Mouse (Mus musculus) CH12.LX (cell line): ENCODE measurements around the gene Tpx2. TPM values are rescaled to one million over a fixed set of nuclear protein-coding genes. Genes with fewer than 3 reads are reported as not detected.

Source experiments
- DNase-seq: peaks from one replicate; pipeline ENCODE4 v3.0.0-alpha.2; 2013; ENCODE audit errors: extremely low read depth
- H3K27ac ChIP-seq: 2 replicates; pipeline ENCODE4 v1.5.1; 2012; ENCODE audit warnings: low read depth, mild to moderate bottlenecking, control low read depth, moderate library complexity; ENCODE audit not compliant: insufficient read depth
- H3K27me3 ChIP-seq: replicated peaks from 2 replicates; pipeline ENCODE3; 2012; ENCODE audit warnings: inconsistent platforms
- H3K36me3 ChIP-seq, 2 experiments: replicated peaks in 1 of 2; 2 replicates each; pipeline versions ENCODE3 to v1.6.1; 2012; ENCODE audit warnings: inconsistent platforms in 1 of 2, low read length in 1 of 2, mild to moderate bottlenecking in 1 of 2, mixed read lengths in 1 of 2, moderate library complexity in 1 of 2; ENCODE audit not compliant: control insufficient read depth in 1 of 2, insufficient read depth in 1 of 2
- H3K4me1 ChIP-seq, 2 experiments: 2 replicates each; pipeline ENCODE4 v1.6.1; 2012; ENCODE audit warnings: inconsistent platforms in 1 of 2, moderate library complexity in 1 of 2; ENCODE audit not compliant: insufficient read depth in 2 of 2, control insufficient read depth in 1 of 2
- H3K4me2 ChIP-seq: 2 replicates; pipeline ENCODE4 v1.6.1; 2012; ENCODE audit warnings: low read depth, mild to moderate bottlenecking, control low read depth; ENCODE audit not compliant: poor library complexity, insufficient read depth, severe bottlenecking
- H3K4me3 ChIP-seq, 3 experiments: fragments of 150-350 bp in 1 of 3; sonication (generic) in 1 of 3; replicated peaks in 1 of 3; 2 replicates each; pipeline versions ENCODE3 to v1.5.1; 2011 to 2012; ENCODE audit warnings: low read depth in 2 of 3, low read length in 2 of 3, mild to moderate bottlenecking in 2 of 3, moderate library complexity in 2 of 3, control low read depth in 1 of 3, improper control_type of control experiment in 1 of 3, inconsistent platforms in 1 of 3, mixed read lengths in 1 of 3; ENCODE audit not compliant: poor library complexity in 1 of 3
- H3K79me2 ChIP-seq: replicated peaks from 2 replicates; pipeline ENCODE4 v1.6.1; 2012; ENCODE audit warnings: mild to moderate bottlenecking, moderate library complexity; ENCODE audit not compliant: control insufficient read depth, poor library complexity, insufficient read depth, severe bottlenecking; ENCODE audit errors: extremely low read depth
- H3K9ac ChIP-seq: 2 replicates; pipeline ENCODE4 v1.6.1; 2012; ENCODE audit warnings: low read depth, mild to moderate bottlenecking, control low read depth, moderate library complexity; ENCODE audit not compliant: insufficient read depth
- H3K9me3 ChIP-seq: replicated peaks from 2 replicates; pipeline ENCODE3; 2012; ENCODE audit warnings: low read length, inconsistent platforms, mixed read lengths
- EP300 ChIP-seq: IDR thresholded peaks from 2 replicates; pipeline ENCODE4 v1.6.1; 2011; ENCODE audit warnings: low read length, improper control_type of control experiment
- ETS1 ChIP-seq: conservative IDR thresholded peaks from 2 replicates; pipeline ENCODE4 v1.6.1; 2012; ENCODE audit warnings: low read depth, mild to moderate bottlenecking, inconsistent platforms, low read length, improper control_type of control experiment, moderate library complexity
- HCFC1 ChIP-seq: IDR thresholded peaks from 2 replicates; pipeline ENCODE4 v1.6.1; 2012; ENCODE audit warnings: low read depth, mild to moderate bottlenecking, inconsistent platforms, low read length, improper control_type of control experiment
- KAT2A ChIP-seq: IDR thresholded peaks from 2 replicates; pipeline ENCODE4 v1.6.1; 2012; ENCODE audit warnings: low read length, improper control_type of control experiment, inconsistent platforms; ENCODE audit not compliant: insufficient replicate concordance
- MAX ChIP-seq: IDR thresholded peaks from 2 replicates; pipeline ENCODE4 v1.6.1; 2011; ENCODE audit warnings: low read length, improper control_type of control experiment
- NRF1 ChIP-seq: IDR thresholded peaks from 2 replicates; pipeline ENCODE4 v1.6.1; 2014; ENCODE audit warnings: low read depth, mild to moderate bottlenecking, inconsistent platforms, low read length, improper control_type of control experiment, moderate library complexity
- POLR2AphosphoS2 ChIP-seq: IDR thresholded peaks from 2 replicates; pipeline ENCODE4 v1.6.1; 2011; ENCODE audit warnings: low read depth, low read length, improper control_type of control experiment
- SIN3A ChIP-seq: IDR thresholded peaks from 2 replicates; pipeline ENCODE4 v1.6.1; 2012; ENCODE audit warnings: low read length, improper control_type of control experiment, inconsistent platforms
- USF2 ChIP-seq: conservative IDR thresholded peaks from 2 replicates; pipeline ENCODE4 v1.6.1; 2011; ENCODE audit warnings: low read depth, low read length, improper control_type of control experiment
- ZC3H11A ChIP-seq: IDR thresholded peaks from 2 replicates; pipeline ENCODE4 v1.6.1; 2012; ENCODE audit warnings: low read depth, mild to moderate bottlenecking, inconsistent platforms, low read length, improper control_type of control experiment
- ZMIZ1 ChIP-seq: IDR thresholded peaks from 2 replicates; pipeline ENCODE4 v1.6.1; 2012; ENCODE audit warnings: low read depth, mild to moderate bottlenecking, inconsistent platforms, low read length, improper control_type of control experiment
- dilution Hi-C: fragments of 300-500 bp; cut with MboI; formaldehyde crosslinking; loops from 2 replicates; pipeline ENCODE4 v1.14.3; 2020; ENCODE audit warnings: low sequenced_read_pairs; ENCODE audit not compliant: extremely low pct_unique_long_range_greater_than_20kb, extremely low pct_ligation_motif_present
- in situ Hi-C: fragments of 300-500 bp; cut with MboI; formaldehyde crosslinking; loops from 3 replicates; pipeline ENCODE4 v1.14.3; 2019; ENCODE audit warnings: low sequenced_read_pairs, low pct_ligation_motif_present, low pct_unique_long_range_greater_than_20kb, mixed read lengths
- polyA plus RNA-seq: library from polyadenylated mRNA; unstranded; fragments of >175 nt; gene quantifications from 2 replicates; pipeline ENCODE4 v1.2.1, GENCODE M21; 2012; ENCODE audit warnings: low read depth; ENCODE audit not compliant: insufficient read length
- total RNA-seq, 2 experiments: library from RNA; depleted of rRNA; stranded (reverse); fragments of 300-350 nt in 1 of 2; fragments of >200 nt in 1 of 2; gene quantifications; 2 replicates each; pipeline ENCODE4 v1.2.3; 2012 to 2014

The Tpx2 gene
- total and polyA plus RNA-seq, 3 experiments: 66.1 to 127 (median 98.0) TPM

GRCm38 (mm10) chr2:152803081-152803480 is 44.7 kb upstream of the Tpx2 start:
- H3K27ac ChIP-seq: peak overlapping the region; percentile 67; the same call in 1 of the 2 replicates
- H3K9me3 ChIP-seq: no peaks in the 10 kb centered on the region
- H3K79me2 ChIP-seq: peaks cover 94% of the 10 kb centered on the region
- no peak overlapping the region for H3K4me2 ChIP-seq
- DNase-seq: no peak
- H3K36me3 ChIP-seq: peaks cover 23 to 62% of the 10 kb centered on the region in 2 experiments
- dilution Hi-C loops (no loop called here), in situ Hi-C loops (no loop called here)
- peaks cover 33 to 59% of the 10 kb centered on the region in 2 experiments for H3K4me1 ChIP-seq
- TF ChIP-seq MAX: 0 out of 2 replicates have a peak, but pooled peaks have one; percentile 27
- TF ChIP-seq USF2: no peak
- H3K27me3 ChIP-seq: no peaks in the 10 kb centered on the region
- H3K9ac ChIP-seq: no peak overlapping the region; the same call in 1 of the 2 replicates
- H3K4me3 ChIP-seq: no peak overlapping the region

GRCm38 (mm10) chr2:152804408-152805110 is 43.2 kb upstream of the Tpx2 start:
- H3K36me3 ChIP-seq: peaks cover 25 to 63% of the 10 kb centered on the region in 2 experiments
- H3K9me3 ChIP-seq: no peaks in the 10 kb centered on the region
- dilution Hi-C loops: no loop called here
- H3K9ac ChIP-seq: no peak overlapping the region
- H3K4me3 ChIP-seq: no peak overlapping the region
- H3K27me3 ChIP-seq: no peaks in the 10 kb centered on the region
- DNase-seq: no peak
- H3K4me2 ChIP-seq: no peak overlapping the region
- H3K27ac ChIP-seq: peak overlapping the region; percentile 18
- in situ Hi-C loops: no loop called here
- peaks cover 34 to 74% of the 10 kb centered on the region in 2 experiments for H3K4me1 ChIP-seq
- TF ChIP-seq ETS1 (no peak), NRF1 (no peak), SIN3A (no peak), KAT2A (no peak)
- H3K79me2 ChIP-seq: peaks cover 94% of the 10 kb centered on the region

- H3K4me1 ChIP-seq: peaks cover 34 to 79% of the 10 kb centered on the region in 2 experiments
- TF ChIP-seq HCFC1 (no peak), EP300 (no peak), USF2 (no peak), ZC3H11A (no peak), ZMIZ1 (no peak), NRF1 (no peak), MAX (no peak), POLR2AphosphoS2 (no peak), ETS1 (no peak), SIN3A (no peak)
- peaks cover 25 to 63% of the 10 kb centered on the region in 2 experiments for H3K36me3 ChIP-seq
- H3K27me3 ChIP-seq: no peaks in the 10 kb centered on the region
- no peak for DNase-seq
- no peaks in the 10 kb centered on the region for H3K9me3 ChIP-seq
- H3K27ac ChIP-seq: peak overlapping the region; percentile 35
- dilution Hi-C loops: no loop called here
- peaks cover 94% of the 10 kb centered on the region for H3K79me2 ChIP-seq
- in situ Hi-C loops: no loop called here
- no peak overlapping the region for H3K4me3 ChIP-seq
- H3K9ac ChIP-seq: no peak overlapping the region
- H3K4me2 ChIP-seq: no peak overlapping the region
Measured at GRCm38 (mm10) chr2:152805111-152805490, 42.7 kb upstream of the Tpx2 start.
